Mouse (Mus musculus): Measurements from ENCODE around the gene Rhod.

GRCm38 (mm10) chr19:4384322-4384721 lies 54.9 kb downstream of the Rhod start:
- no peak for TF ChIP-seq GATA1 (IDR thresholded peaks at IDR 0.05; ENCODE audit: low read length)
- no peak for TF ChIP-seq TAL1 (IDR thresholded peaks at IDR 0.05; ENCODE audit: low read length)
